Comparison of ENCODE assay signal across 7 mouse cellular contexts in the genomic region with DNA sequence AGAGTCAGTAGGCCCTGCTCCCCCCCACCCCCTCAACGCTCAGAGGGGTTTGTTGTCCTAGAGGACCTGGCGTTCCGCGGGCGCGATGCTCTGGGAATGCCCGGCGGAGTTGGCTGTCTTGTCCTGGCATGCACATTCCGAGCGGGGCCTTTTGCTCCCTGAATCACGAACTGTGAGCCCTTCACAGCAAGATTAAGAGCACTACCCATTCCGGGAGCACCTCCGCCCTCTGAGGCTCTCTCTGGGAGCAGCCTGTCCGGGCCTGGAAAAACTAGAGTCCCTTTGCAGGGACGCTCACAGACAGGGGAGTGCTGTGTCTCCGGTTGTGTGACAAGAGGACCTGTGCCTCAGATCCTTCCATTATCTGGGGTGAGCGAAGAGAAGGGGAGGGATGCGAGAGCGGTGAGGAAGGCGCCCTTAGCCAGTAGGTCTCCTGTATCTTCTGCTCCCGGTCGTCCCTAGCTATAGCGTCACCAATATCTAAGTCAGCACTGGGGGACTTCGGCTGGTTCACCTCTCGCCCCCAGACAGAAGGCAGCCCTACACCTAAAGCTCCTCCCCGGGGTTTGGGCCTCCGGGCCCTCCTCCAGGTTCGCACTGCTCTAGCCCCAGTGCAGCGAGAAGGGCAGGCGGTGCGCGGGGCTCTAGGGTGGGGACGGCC. TPM values are rescaled to one million over a fixed set of nuclear protein-coding genes. Genes with fewer than 3 reads are reported as not detected.
DNase-seq lines count a peak whose midpoint lies in the region; ATAC-seq and TF ChIP-seq lines count a peak whose summit lies in the region.

No protein-coding gene starts in this region.

- H3K27me3 ChIP-seq in testis, adult 2 months (ENCODE audit: control insufficient read depth, insufficient read depth, low read length): no peaks in the 10 kb centered on the region
- peaks cover 81% of the 10 kb centered on the region for H3K27me3 ChIP-seq in embryonic facial prominence, embryonic 13.5 days
- peaks cover 28% of the 10 kb centered on the region for H3K27me3 ChIP-seq in intestine, embryonic 15.5 days (replicated peaks)
- peaks cover 87% of the 10 kb centered on the region for H3K27me3 ChIP-seq in midbrain, embryonic 12.5 days

- ATAC-seq in embryonic facial prominence, embryonic 13.5 days (ENCODE audit: insufficient number of reproducible peaks, insufficient read depth, low FRiP score, low TSS enrichment, low read depth): no peak
- peak; percentile 31 for ATAC-seq in intestine, embryonic 15.5 days
- ATAC-seq in midbrain, embryonic 12.5 days (ENCODE audit: low FRiP score, low read depth): no peak

- no peak for DNase-seq in testis, postnatal 10 days (ENCODE audit: low spot score)
- DNase-seq in right cerebral cortex, postnatal 4 days: no peak
- DNase-seq in ovary, adult 18-20 months (ENCODE audit: low spot score): no peak

- H3K4me3 ChIP-seq in testis, adult 2 months (ENCODE audit: control insufficient read depth, low read depth, low read length): peak overlapping the region; percentile 70
- peak overlapping the region; percentile 55 for H3K4me3 ChIP-seq in embryonic facial prominence, embryonic 13.5 days
- peak overlapping the region; percentile 47 for H3K4me3 ChIP-seq in intestine, embryonic 15.5 days (replicated peaks)
- peak overlapping the region; percentile 40 for H3K4me3 ChIP-seq in midbrain, embryonic 12.5 days

- under 1% methylated on average over 33 of the region's 33 CpGs for WGBS in embryonic facial prominence, embryonic 13.5 days
- WGBS in intestine, embryonic 15.5 days: under 1% methylated on average over 33 of the region's 33 CpGs
- WGBS in midbrain, embryonic 12.5 days: under 1% methylated on average over 33 of the region's 33 CpGs

- H3K4me2 ChIP-seq in embryonic facial prominence, embryonic 13.5 days: peak overlapping the region; percentile 78
- peak overlapping the region; percentile 90 for H3K4me2 ChIP-seq in intestine, embryonic 15.5 days (replicated peaks)
- peak overlapping the region; percentile 57 for H3K4me2 ChIP-seq in midbrain, embryonic 12.5 days (replicated peaks)

- TF ChIP-seq POLR2A in testis, adult 2 months (IDR thresholded peaks at IDR 0.05; ENCODE audit: control insufficient read depth, low read depth, low read length): no peak

- no peak for TF ChIP-seq CTCF in testis, adult 2 months (IDR thresholded peaks at IDR 0.05; ENCODE audit: control insufficient read depth, insufficient read depth, insufficient replicate concordance, low read depth, low read length)

- peak overlapping the region; percentile 66 for H3K9ac ChIP-seq in embryonic facial prominence, embryonic 13.5 days
- peak overlapping the region; percentile 56 for H3K9ac ChIP-seq in intestine, embryonic 15.5 days
- peak overlapping the region; percentile 21 for H3K9ac ChIP-seq in midbrain, embryonic 12.5 days (replicated peaks)

- no peaks in the 10 kb centered on the region for H3K36me3 ChIP-seq in testis, adult 2 months (ENCODE audit: control insufficient read depth, insufficient read depth, low read length)
- H3K36me3 ChIP-seq in embryonic facial prominence, embryonic 13.5 days: peaks cover 24% of the 10 kb centered on the region
- no peaks in the 10 kb centered on the region for H3K36me3 ChIP-seq in intestine, embryonic 15.5 days
- H3K36me3 ChIP-seq in midbrain, embryonic 12.5 days: peaks cover 17% of the 10 kb centered on the region

- H3K9me3 ChIP-seq in embryonic facial prominence, embryonic 13.5 days: no peaks in the 10 kb centered on the region
- H3K9me3 ChIP-seq in intestine, embryonic 15.5 days: no peaks in the 10 kb centered on the region
- H3K9me3 ChIP-seq in midbrain, embryonic 12.5 days: no peaks in the 10 kb centered on the region

- no peak overlapping the region for H3K27ac ChIP-seq in testis, adult 2 months (ENCODE audit: control insufficient read depth, insufficient read depth, low read depth, low read length)
- H3K27ac ChIP-seq in embryonic facial prominence, embryonic 13.5 days: peak overlapping the region; percentile 78
- H3K27ac ChIP-seq in intestine, embryonic 15.5 days: peak overlapping the region; percentile 71
- no peak overlapping the region for H3K27ac ChIP-seq in midbrain, embryonic 12.5 days (replicated peaks)

- H3K4me1 ChIP-seq in testis, adult 2 months (ENCODE audit: control insufficient read depth, insufficient read depth, low read length): peaks cover 38% of the 10 kb centered on the region
- peaks cover 47% of the 10 kb centered on the region for H3K4me1 ChIP-seq in embryonic facial prominence, embryonic 13.5 days
- H3K4me1 ChIP-seq in intestine, embryonic 15.5 days (replicated peaks): peaks cover 51% of the 10 kb centered on the region
- H3K4me1 ChIP-seq in midbrain, embryonic 12.5 days: peaks cover 38% of the 10 kb centered on the region

RNA-seq across cellular contexts. Expression of a gene that starts 0.8 kb away (rescaled TPM):
- 1.0 and 1.6 TPM in 2 replicates for polyA plus RNA-seq in testis, adult 2 months (2012; rRNA removed)
- 6.8 and 7.2 TPM in 2 replicates for polyA plus RNA-seq in embryonic facial prominence, embryonic 13.5 days (2015; fragmentation: Nextera tagmentation; extraction: Ambion mirVana)
- 33.0 and 36.2 TPM in 2 replicates for polyA plus RNA-seq in intestine, embryonic 15.5 days (2015; fragmentation: Nextera tagmentation; extraction: Ambion mirVana)
- polyA plus RNA-seq in midbrain, embryonic 12.5 days (2016; fragmentation: Nextera tagmentation; extraction: Ambion mirVana): 4.3 and 4.4 TPM in 2 replicates

RNA-seq across cellular contexts. Expression of a gene that starts 49.8 kb away (rescaled TPM):
- polyA plus RNA-seq in testis, adult 2 months (2012; rRNA removed): 5.9 and 6.3 TPM in 2 replicates
- polyA plus RNA-seq in embryonic facial prominence, embryonic 13.5 days (2015; fragmentation: Nextera tagmentation; extraction: Ambion mirVana): 7.2 and 7.6 TPM in 2 replicates
- polyA plus RNA-seq in intestine, embryonic 15.5 days (2015; fragmentation: Nextera tagmentation; extraction: Ambion mirVana): 5.6 and 6.2 TPM in 2 replicates
- 12.1 and 12.7 TPM in 2 replicates for polyA plus RNA-seq in midbrain, embryonic 12.5 days (2016; fragmentation: Nextera tagmentation; extraction: Ambion mirVana)

Comparison
In these comparisons a context has a peak if more than half of its experiments do, and no peak if none do; other contexts are left out.
1. H3K27ac ChIP-seq: peak in embryonic facial prominence, embryonic 13.5 days (single experiment) and intestine, embryonic 15.5 days (single experiment); none in testis, adult 2 months (single experiment) and midbrain, embryonic 12.5 days (single experiment).
2. Peak in every context shown above with its lines, with median percentiles within 50 percentile points of each other: H3K4me3 ChIP-seq, H3K4me2 ChIP-seq and H3K9ac ChIP-seq.